Mouse (Mus musculus): ENCODE results near the gene Zfp354b. TPM values are rescaled to one million over a fixed set of nuclear protein-coding genes. Genes with fewer than 3 reads are reported as not detected.

Gene Zfp354b
- polyA plus RNA-seq, 1 experiment, result 2.2 TPM

GRCm38 (mm10) chr11:50886933-50887293, 44.5 kb downstream of the Zfp354b start:
- Histone ChIP-seq H3K4me3 (ENCODE audit: insufficient read depth, low read length) (peak overlapping the region; percentile 30), H3K4me1 (ENCODE audit: control insufficient read depth, insufficient read depth, low read length) (no peaks in the 10 kb centered on the region), H3K27ac (ENCODE audit: insufficient read depth, low read length) (no peak overlapping the region)
- TF ChIP-seq POLR2A (IDR thresholded peaks at IDR 0.05; ENCODE audit: low read depth, low read length), result no peak
- no peak for TF ChIP-seq CTCF (IDR thresholded peaks at IDR 0.05; ENCODE audit: borderline replicate concordance, insufficient read depth, low read length)

DNA sequence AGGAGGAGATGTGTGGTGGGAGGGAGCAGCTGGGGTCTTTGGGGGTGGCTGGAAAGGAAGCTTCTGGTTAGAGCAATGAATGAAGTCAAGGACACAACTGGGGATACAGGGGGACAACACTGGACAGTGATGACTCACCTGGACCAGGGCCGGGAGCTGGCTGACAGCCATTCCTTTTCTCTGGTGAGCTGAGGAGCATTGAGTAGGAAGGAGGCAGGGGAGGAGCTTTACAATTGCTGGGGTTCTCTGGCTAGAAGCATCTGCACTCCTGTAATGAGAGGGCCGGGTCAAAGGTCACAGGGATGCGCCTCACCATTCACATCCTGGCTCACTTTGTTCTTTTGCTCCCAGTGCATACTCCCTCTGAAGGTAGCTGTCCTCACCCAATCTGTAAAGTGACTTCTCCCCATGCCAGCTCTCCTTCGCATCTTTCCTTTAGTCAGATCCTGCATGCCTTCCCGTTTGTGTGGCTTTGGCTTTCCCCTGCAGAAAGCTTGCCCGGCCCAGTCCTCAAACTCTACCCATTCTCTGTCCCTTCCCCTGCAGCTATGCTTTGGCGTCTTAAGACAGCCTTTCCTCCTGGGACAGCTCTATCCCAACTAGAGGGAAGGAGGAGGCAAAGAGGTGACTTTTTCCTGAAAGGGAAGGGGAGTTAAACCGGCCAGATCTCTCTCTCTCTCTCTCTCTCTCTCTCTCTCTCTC, 45.1 kb downstream of the Zfp354b start:
- Histone ChIP-seq H3K4me1 (ENCODE audit: control insufficient read depth, insufficient read depth, low read length) (no peaks in the 10 kb centered on the region), H3K27ac (ENCODE audit: insufficient read depth, low read length) (no peak overlapping the region), H3K4me3 (ENCODE audit: insufficient read depth, low read length) (no peak overlapping the region)
- TF ChIP-seq CTCF (IDR thresholded peaks at IDR 0.05; ENCODE audit: borderline replicate concordance, insufficient read depth, low read length) (no peak), POLR2A (IDR thresholded peaks at IDR 0.05; ENCODE audit: low read depth, low read length) (no peak)

DNA sequence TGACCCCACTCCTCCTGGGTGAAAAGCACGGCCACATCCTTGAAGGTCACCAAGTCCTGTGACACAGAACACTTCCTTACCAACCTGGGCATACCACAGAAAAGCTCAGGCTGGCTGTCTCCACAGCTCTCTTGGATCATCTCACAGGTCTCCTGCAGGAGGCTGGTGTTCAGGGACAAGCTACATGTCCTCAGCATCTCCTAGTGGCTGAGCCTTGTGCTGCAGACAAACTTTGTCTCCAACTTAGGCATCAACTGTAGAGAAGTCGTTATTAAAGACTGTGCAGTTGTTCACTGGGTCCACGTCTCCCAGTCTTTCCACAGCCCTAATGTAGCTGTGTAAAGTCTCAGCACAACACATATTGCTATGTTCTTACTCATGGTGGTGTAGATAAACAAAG, 47.7 kb downstream of the Zfp354b start:
- Histone ChIP-seq H3K4me1 (ENCODE audit: control insufficient read depth, insufficient read depth, low read length) (no peaks in the 10 kb centered on the region), H3K4me3 (ENCODE audit: insufficient read depth, low read length) (no peak overlapping the region), H3K27ac (ENCODE audit: insufficient read depth, low read length) (no peak overlapping the region)
- TF ChIP-seq POLR2A (IDR thresholded peaks at IDR 0.05; ENCODE audit: low read depth, low read length), result no peak

GRCm38 (mm10) chr11:50878641-50879040, 52.8 kb downstream of the Zfp354b start:
- no peak overlapping the region for H3K4me3 ChIP-seq (ENCODE audit: insufficient read depth, low read length)
- TF ChIP-seq POLR2A (IDR thresholded peaks at IDR 0.05; ENCODE audit: low read depth, low read length) (no peak), CTCF (IDR thresholded peaks at IDR 0.05; ENCODE audit: borderline replicate concordance, insufficient read depth, low read length) (no peak)
- H3K4me1 ChIP-seq (ENCODE audit: control insufficient read depth, insufficient read depth, low read length), result no peaks in the 10 kb centered on the region
- H3K27ac ChIP-seq (ENCODE audit: insufficient read depth, low read length), result no peak overlapping the region

Other genes with a start within 250 kb of the Zfp354b start
- gene Zfp354c, start 103.9 kb downstream of the Zfp354b start, polyA plus RNA-seq (2011; ENCODE audit: insufficient read length, low read depth, missing spikeins), result 18.2 and 34.8 TPM in 2 replicates
- 0.28 TPM in 1 of 2 replicates, not detected in the other for gene Zfp879, start 90.1 kb downstream of the Zfp354b start, polyA plus RNA-seq (2011; ENCODE audit: insufficient read length, low read depth, missing spikeins)
- not detected in 2 replicates for gene Grm6, start 80.9 kb downstream of the Zfp354b start, polyA plus RNA-seq (2011; ENCODE audit: insufficient read length, low read depth, missing spikeins)
- gene Zfp454, start 44.0 kb downstream of the Zfp354b start, polyA plus RNA-seq (2011; ENCODE audit: insufficient read length, low read depth, missing spikeins), result 1.2 and 1.9 TPM in 2 replicates
- gene Zfp2, start 15.5 kb downstream of the Zfp354b start, polyA plus RNA-seq (2011; ENCODE audit: insufficient read length, low read depth, missing spikeins), result 4.2 and 4.9 TPM in 2 replicates
- gene 4933414I15Rik, start 12.1 kb upstream of the Zfp354b start, polyA plus RNA-seq (2011; ENCODE audit: insufficient read length, low read depth, missing spikeins), result not detected in 2 replicates
- gene Prop1, start 22.1 kb upstream of the Zfp354b start, polyA plus RNA-seq (2011; ENCODE audit: insufficient read length, low read depth, missing spikeins), result not detected in 2 replicates
- not detected in 2 replicates for gene Olfr1378, start 34.9 kb upstream of the Zfp354b start, polyA plus RNA-seq (2011; ENCODE audit: insufficient read length, low read depth, missing spikeins)
- gene Olfr1377, start 50.3 kb upstream of the Zfp354b start, polyA plus RNA-seq (2011; ENCODE audit: insufficient read length, low read depth, missing spikeins), result not detected in 2 replicates
- gene Olfr51, start 72.0 kb upstream of the Zfp354b start, polyA plus RNA-seq (2011; ENCODE audit: insufficient read length, low read depth, missing spikeins), result not detected in 2 replicates
- not detected in 2 replicates for gene Olfr54, start 82.6 kb upstream of the Zfp354b start, polyA plus RNA-seq (2011; ENCODE audit: insufficient read length, low read depth, missing spikeins)
- not detected in 2 replicates for gene Olfr1375, start 116.5 kb upstream of the Zfp354b start, polyA plus RNA-seq (2011; ENCODE audit: insufficient read length, low read depth, missing spikeins)
- gene Zfp354a, start 127.6 kb upstream of the Zfp354b start, polyA plus RNA-seq (2011; ENCODE audit: insufficient read length, low read depth, missing spikeins), result 5.0 and 6.4 TPM in 2 replicates

Measured in embryonic fibroblast, embryonic 13.5 days (primary cell).